Mouse (Mus musculus): ENCODE measurements at regions not wholly inside any gene's neighbourhood (a gene's known extent, or its start where the extent isn't known, plus 50 kb on each side); places are given as distances from the start of the nearest gene placed in this dataset.

DNA sequence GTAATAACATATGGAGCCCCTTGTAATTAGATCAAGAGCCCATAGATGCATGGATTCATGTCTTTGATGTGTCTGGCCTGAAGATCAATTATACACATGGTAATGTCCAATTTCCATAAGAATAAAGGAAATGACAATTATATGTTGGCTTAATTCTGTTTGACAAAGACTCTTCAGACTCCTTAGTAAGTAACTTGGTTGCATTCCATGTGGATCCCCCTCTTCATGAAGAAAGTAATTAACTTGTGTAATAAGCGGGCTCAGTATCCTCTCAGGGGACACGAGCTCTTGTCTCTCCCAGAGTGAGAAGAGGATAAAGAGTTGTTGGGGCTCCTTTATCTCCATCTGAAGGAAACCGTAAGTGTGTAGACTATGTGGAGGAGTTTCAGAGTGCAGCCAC, 284.3 kb downstream of the Efnb2 start:
- Histone ChIP-seq H3K79me2 (ENCODE audit: control insufficient read depth, insufficient read depth) (no peaks in the 10 kb centered on the region), H3ac (ENCODE audit: control insufficient read depth, insufficient read length, low read depth) (no peak overlapping the region), H3K36me3 (ENCODE audit: control insufficient read depth, insufficient read depth) (no peaks in the 10 kb centered on the region), H3K4me3 (ENCODE audit: insufficient read depth, poor library complexity, severe bottlenecking) (no peak overlapping the region), H3K79me3 (ENCODE audit: low read depth) (no peaks in the 10 kb centered on the region), H3K27me3 (ENCODE audit: control insufficient read depth, insufficient read depth, insufficient read length) (no peaks in the 10 kb centered on the region)
- TF ChIP-seq MYOG (IDR thresholded peaks at IDR 0.05; ENCODE audit: control insufficient read depth, extremely low read depth, insufficient read length) = no peak
- TF ChIP-seq FOSL1 (IDR thresholded peaks at IDR 0.05; ENCODE audit: insufficient read depth, low read length, poor library complexity, severe bottlenecking) = no peak
- no peak for TF ChIP-seq CEBPB (IDR thresholded peaks at IDR 0.05; ENCODE audit: low read depth)
- TF ChIP-seq CTCF (IDR thresholded peaks at IDR 0.05; ENCODE audit: control insufficient read depth, insufficient read depth, insufficient read length) = no peak
- no peak for TF ChIP-seq MAX (IDR thresholded peaks at IDR 0.05)
- no peak for TF ChIP-seq MYOD1 (IDR thresholded peaks at IDR 0.05; ENCODE audit: control insufficient read depth, insufficient read length, low read depth)
- TF ChIP-seq USF1 (IDR thresholded peaks at IDR 0.05; ENCODE audit: low read depth) = no peak

DNA sequence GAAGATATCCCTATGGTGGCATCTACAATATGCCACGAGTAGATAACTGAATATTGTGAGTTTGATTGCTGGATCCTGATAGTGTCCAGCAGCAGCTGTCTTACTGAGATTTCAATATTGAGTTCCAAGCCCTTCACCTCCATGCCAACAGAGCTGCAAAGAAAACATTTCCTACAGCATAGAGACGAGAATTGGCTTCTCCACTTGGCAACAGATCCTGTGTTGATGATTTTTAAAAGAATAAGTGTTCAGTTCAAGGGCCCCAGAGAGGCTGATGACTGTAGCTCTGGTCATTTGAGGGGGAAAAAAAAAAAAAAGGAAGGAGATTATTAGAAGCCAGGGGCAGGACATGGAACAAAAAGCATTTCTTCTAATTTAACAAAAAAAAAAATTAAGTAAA, 284.7 kb downstream of the Efnb2 start:
- Histone ChIP-seq H3K79me2 (ENCODE audit: control insufficient read depth, insufficient read depth) (no peaks in the 10 kb centered on the region), H3K36me3 (ENCODE audit: control insufficient read depth, insufficient read depth) (no peaks in the 10 kb centered on the region), H3K27me3 (ENCODE audit: control insufficient read depth, insufficient read depth, insufficient read length) (no peaks in the 10 kb centered on the region), H3K4me3 (ENCODE audit: insufficient read depth, poor library complexity, severe bottlenecking) (no peak overlapping the region), H3K79me3 (ENCODE audit: low read depth) (no peaks in the 10 kb centered on the region), H3ac (ENCODE audit: control insufficient read depth, insufficient read length, low read depth) (no peak overlapping the region)
- TF ChIP-seq USF1 (IDR thresholded peaks at IDR 0.05; ENCODE audit: low read depth) (no peak), CTCF (IDR thresholded peaks at IDR 0.05; ENCODE audit: control insufficient read depth, insufficient read depth, insufficient read length) (no peak)

- Histone ChIP-seq H3ac (ENCODE audit: control insufficient read depth, insufficient read length, low read depth) (no peak overlapping the region), H3K36me3 (ENCODE audit: control insufficient read depth, insufficient read depth) (no peaks in the 10 kb centered on the region), H3K79me3 (ENCODE audit: low read depth) (no peaks in the 10 kb centered on the region), H3K27me3 (ENCODE audit: control insufficient read depth, insufficient read depth, insufficient read length) (no peaks in the 10 kb centered on the region), H3K79me2 (ENCODE audit: control insufficient read depth, insufficient read depth) (no peaks in the 10 kb centered on the region), H3K4me3 (ENCODE audit: insufficient read depth, poor library complexity, severe bottlenecking) (no peak overlapping the region)
- TF ChIP-seq MAX (IDR thresholded peaks at IDR 0.05) = no peak
- no peak for TF ChIP-seq FOSL1 (IDR thresholded peaks at IDR 0.05; ENCODE audit: insufficient read depth, low read length, poor library complexity, severe bottlenecking)
- no peak for TF ChIP-seq CTCF (IDR thresholded peaks at IDR 0.05; ENCODE audit: control insufficient read depth, insufficient read depth, insufficient read length)
- no peak for TF ChIP-seq MYOG (IDR thresholded peaks at IDR 0.05; ENCODE audit: control insufficient read depth, extremely low read depth, insufficient read length)
- no peak for TF ChIP-seq CEBPB (IDR thresholded peaks at IDR 0.05; ENCODE audit: low read depth)
- no peak for TF ChIP-seq MYOD1 (IDR thresholded peaks at IDR 0.05; ENCODE audit: control insufficient read depth, insufficient read length, low read depth)
- TF ChIP-seq USF1 (IDR thresholded peaks at IDR 0.05; ENCODE audit: low read depth) = no peak
Observed at GRCm38 (mm10) chr8:8367282-8367871, 293.7 kb downstream of the Efnb2 start.

DNA sequence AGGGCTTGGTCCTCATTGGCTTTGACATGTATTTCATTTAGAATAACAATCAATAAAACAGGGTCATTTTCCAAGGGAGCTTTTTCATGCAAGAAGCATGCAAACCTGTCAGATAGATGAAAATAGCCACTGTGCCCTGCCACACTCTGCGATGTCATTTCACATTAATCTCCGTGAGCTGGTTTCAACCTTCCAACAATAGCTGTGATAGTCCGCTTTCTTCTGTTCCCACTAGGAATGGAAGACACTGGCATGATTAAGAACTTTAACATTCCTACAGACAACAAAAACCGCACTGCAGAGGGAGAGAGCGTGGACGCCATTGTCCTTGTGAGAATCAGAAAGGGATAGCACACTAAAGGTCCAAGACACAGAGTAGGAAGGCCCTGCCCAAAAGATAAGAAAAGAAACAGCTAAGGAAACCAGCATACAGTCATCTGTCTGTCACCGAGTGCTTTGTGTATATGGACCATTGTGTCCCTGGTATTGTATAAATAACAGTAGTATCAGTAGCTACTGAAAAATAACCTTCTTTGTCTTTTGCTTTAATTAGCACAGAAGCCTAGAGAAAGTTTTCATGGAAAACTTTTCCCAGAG, 299.0 kb downstream of the Efnb2 start:
- H3ac ChIP-seq (ENCODE audit: control insufficient read depth, insufficient read length, low read depth) = no peak overlapping the region
- no peaks in the 10 kb centered on the region for H3K79me2 ChIP-seq (ENCODE audit: control insufficient read depth, insufficient read depth)
- H3K36me3 ChIP-seq (ENCODE audit: control insufficient read depth, insufficient read depth) = no peaks in the 10 kb centered on the region
- no peak overlapping the region for H3K4me3 ChIP-seq (ENCODE audit: insufficient read depth, poor library complexity, severe bottlenecking)
- no peaks in the 10 kb centered on the region for H3K79me3 ChIP-seq (ENCODE audit: low read depth)
- TF ChIP-seq FOSL1 (IDR thresholded peaks at IDR 0.05; ENCODE audit: insufficient read depth, low read length, poor library complexity, severe bottlenecking) (no peak), CEBPB (IDR thresholded peaks at IDR 0.05; ENCODE audit: low read depth) (no peak), CTCF (IDR thresholded peaks at IDR 0.05; ENCODE audit: control insufficient read depth, insufficient read depth, insufficient read length) (no peak), MYOG (IDR thresholded peaks at IDR 0.05; ENCODE audit: control insufficient read depth, extremely low read depth, insufficient read length) (no peak), USF1 (IDR thresholded peaks at IDR 0.05; ENCODE audit: low read depth) (no peak), MYOD1 (IDR thresholded peaks at IDR 0.05; ENCODE audit: control insufficient read depth, insufficient read length, low read depth) (no peak), MAX (IDR thresholded peaks at IDR 0.05) (no peak)
- H3K27me3 ChIP-seq (ENCODE audit: control insufficient read depth, insufficient read depth, insufficient read length) = no peaks in the 10 kb centered on the region

DNA sequence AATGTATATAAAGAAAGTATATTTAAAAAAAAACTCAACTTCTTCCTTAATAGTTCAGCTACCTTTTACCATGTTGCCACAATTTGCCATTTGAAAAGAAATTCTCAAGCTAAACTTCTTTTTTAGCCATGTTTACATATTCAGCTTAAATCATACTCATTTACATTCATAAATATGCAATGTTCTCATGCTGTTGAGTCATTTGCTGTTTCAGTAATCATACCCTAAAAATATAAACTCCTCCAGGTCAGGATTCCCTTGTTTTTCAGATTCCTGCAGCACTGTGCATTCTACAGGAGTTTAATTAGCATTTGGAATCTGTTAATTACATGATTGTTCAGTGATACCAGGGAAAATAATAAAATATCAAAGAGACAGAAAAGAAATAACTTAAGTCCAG, 300.5 kb downstream of the Efnb2 start:
- Histone ChIP-seq H3K4me3 (ENCODE audit: insufficient read depth, poor library complexity, severe bottlenecking) (no peak overlapping the region), H3K79me2 (ENCODE audit: control insufficient read depth, insufficient read depth) (no peaks in the 10 kb centered on the region), H3K27me3 (ENCODE audit: control insufficient read depth, insufficient read depth, insufficient read length) (no peaks in the 10 kb centered on the region), H3K36me3 (ENCODE audit: control insufficient read depth, insufficient read depth) (no peaks in the 10 kb centered on the region), H3ac (ENCODE audit: control insufficient read depth, insufficient read length, low read depth) (no peak overlapping the region), H3K79me3 (ENCODE audit: low read depth) (no peaks in the 10 kb centered on the region)
- no peak for TF ChIP-seq MYOD1 (IDR thresholded peaks at IDR 0.05; ENCODE audit: control insufficient read depth, insufficient read length, low read depth)
- TF ChIP-seq MYOG (IDR thresholded peaks at IDR 0.05; ENCODE audit: control insufficient read depth, extremely low read depth, insufficient read length) = no peak
- no peak for TF ChIP-seq CTCF (IDR thresholded peaks at IDR 0.05; ENCODE audit: control insufficient read depth, insufficient read depth, insufficient read length)
- TF ChIP-seq USF1 (IDR thresholded peaks at IDR 0.05; ENCODE audit: low read depth) = no peak
- no peak for TF ChIP-seq CEBPB (IDR thresholded peaks at IDR 0.05; ENCODE audit: low read depth)
- TF ChIP-seq MAX (IDR thresholded peaks at IDR 0.05) = no peak
- no peak for TF ChIP-seq FOSL1 (IDR thresholded peaks at IDR 0.05; ENCODE audit: insufficient read depth, low read length, poor library complexity, severe bottlenecking)

- Histone ChIP-seq H3K79me2 (ENCODE audit: control insufficient read depth, insufficient read depth) (no peaks in the 10 kb centered on the region), H3K36me3 (ENCODE audit: control insufficient read depth, insufficient read depth) (no peaks in the 10 kb centered on the region), H3K27me3 (ENCODE audit: control insufficient read depth, insufficient read depth, insufficient read length) (no peaks in the 10 kb centered on the region), H3ac (ENCODE audit: control insufficient read depth, insufficient read length, low read depth) (no peak overlapping the region), H3K79me3 (ENCODE audit: low read depth) (no peaks in the 10 kb centered on the region), H3K4me3 (ENCODE audit: insufficient read depth, poor library complexity, severe bottlenecking) (no peak overlapping the region)
- TF ChIP-seq CTCF (IDR thresholded peaks at IDR 0.05; ENCODE audit: control insufficient read depth, insufficient read depth, insufficient read length) = no peak
- no peak for TF ChIP-seq USF1 (IDR thresholded peaks at IDR 0.05; ENCODE audit: low read depth)
- TF ChIP-seq MYOG (IDR thresholded peaks at IDR 0.05; ENCODE audit: control insufficient read depth, extremely low read depth, insufficient read length) = no peak
- no peak for TF ChIP-seq FOSL1 (IDR thresholded peaks at IDR 0.05; ENCODE audit: insufficient read depth, low read length, poor library complexity, severe bottlenecking)
- no peak for TF ChIP-seq MYOD1 (IDR thresholded peaks at IDR 0.05; ENCODE audit: control insufficient read depth, insufficient read length, low read depth)
- TF ChIP-seq MAX (IDR thresholded peaks at IDR 0.05) = no peak
- no peak for TF ChIP-seq CEBPB (IDR thresholded peaks at IDR 0.05; ENCODE audit: low read depth)
Observed at GRCm38 (mm10) chr8:8354977-8355376, 306.1 kb downstream of the Efnb2 start.

Data from C2C12 (cell line).